Mouse (Mus musculus): ENCODE measurements around the gene 1500011B03Rik.

- TF ChIP-seq CTCF (IDR thresholded peaks at IDR 0.05; ENCODE audit: extremely low read depth, insufficient read depth, insufficient read length, insufficient replicate concordance), result no peak
- TF ChIP-seq POLR2A (IDR thresholded peaks at IDR 0.05; ENCODE audit: low read depth, low read length), result no peak
These were observed 15.8 kb downstream of the 1500011B03Rik start for GRCm38 (mm10) chr5:114807468-114807867.
